Comparison of ENCODE assay signal across 10 mouse cellular contexts in the genomic region with DNA sequence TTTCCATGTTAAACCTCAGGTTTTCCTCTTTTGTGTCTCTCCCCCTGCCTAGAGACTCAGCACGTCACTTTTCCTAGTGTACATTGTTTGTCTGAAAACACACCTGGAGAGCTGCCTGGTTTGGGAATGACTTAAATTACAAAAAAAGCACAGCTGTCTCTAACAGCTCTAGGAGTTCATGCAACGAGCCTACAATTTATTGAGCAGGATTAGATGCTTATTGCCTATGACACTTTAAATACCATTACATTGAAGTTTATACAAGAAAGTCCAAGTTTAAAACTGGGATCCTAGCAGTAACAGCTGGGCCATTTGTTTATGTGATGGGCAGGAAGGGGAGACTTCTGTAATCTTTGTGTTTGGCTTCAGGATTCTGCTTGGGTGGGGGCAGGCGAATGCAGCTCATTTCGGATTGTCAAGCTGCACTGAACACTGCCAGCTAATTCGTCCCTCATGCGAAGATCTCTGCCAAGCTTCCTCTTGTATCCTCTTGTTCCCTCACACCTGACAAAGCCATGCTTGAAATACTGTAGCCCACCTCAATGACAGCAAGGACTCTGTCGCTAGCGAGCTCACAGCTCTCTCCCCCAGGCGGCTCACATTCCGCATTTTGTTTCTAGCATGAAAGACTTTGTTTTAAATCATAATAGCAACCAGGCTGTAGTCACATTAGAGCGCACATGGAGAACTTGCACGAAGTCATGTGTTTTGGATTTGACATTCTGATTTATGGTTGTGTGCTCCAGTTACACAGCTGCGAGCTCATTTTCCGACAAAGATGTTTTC.
A peak's percentile ranks its signal among the peaks of the same experiment; 100 is the strongest.
DNase-seq lines count a peak whose midpoint lies in the region; ATAC-seq lines count a peak whose summit lies in the region.
"Had no signal": no experiment of that assay in that cellular context is flagged by ENCODE, and none has a peak within 500 bp of the region (broad histone marks: within the 10 kb centered on the region; RNA-seq: fewer than 3 reads in every experiment).

No protein-coding gene starts in this region.

- H3K9me3 ChIP-seq in kidney, embryonic 15.5 days (replicated peaks): no peaks in the 10 kb centered on the region
- H3K9me3 ChIP-seq in embryonic facial prominence, embryonic 11.5 days (replicated peaks; ENCODE audit: control insufficient read depth, low read length): no peaks in the 10 kb centered on the region
- H3K9me3 ChIP-seq in intestine, embryonic 16.5 days (ENCODE audit: control insufficient read depth, low read length): no peaks in the 10 kb centered on the region
- no peaks in the 10 kb centered on the region for H3K9me3 ChIP-seq in neural tube, embryonic 15.5 days (replicated peaks)
- H3K9me3 ChIP-seq: midbrain, embryonic 13.5 days had no signal

- no peaks in the 10 kb centered on the region for H3K36me3 ChIP-seq in kidney, embryonic 15.5 days
- no peaks in the 10 kb centered on the region for H3K36me3 ChIP-seq in embryonic facial prominence, embryonic 11.5 days (replicated peaks; ENCODE audit: control insufficient read depth, insufficient read depth, low read depth, low read length)
- H3K36me3 ChIP-seq in intestine, embryonic 16.5 days (ENCODE audit: control insufficient read depth, insufficient read depth, low read length): no peaks in the 10 kb centered on the region
- no peaks in the 10 kb centered on the region for H3K36me3 ChIP-seq in neural tube, embryonic 15.5 days
- H3K36me3 ChIP-seq: midbrain, embryonic 13.5 days had no signal

- DNase-seq in kidney, adult 18-20 months: no peak
- DNase-seq in embryonic facial prominence, embryonic 11.5 days (ENCODE audit: low spot score): peak; percentile 93
- no peak for DNase-seq in right cerebral cortex, postnatal 14 days
- no peak for DNase-seq in left cerebral cortex, adult 9 months (ENCODE audit: low spot score in 2 of 2)
- DNase-seq: cerebellum, adult 8-10 months; heart, postnatal 14 days had no signal

- peak; percentile 64 for ATAC-seq in kidney, embryonic 15.5 days (replicated peaks; ENCODE audit: low FRiP score)
- peak; percentile 52; the same call in 1 of the 2 replicates for ATAC-seq in embryonic facial prominence, embryonic 11.5 days (replicated peaks; ENCODE audit: insufficient number of reproducible peaks, low FRiP score, low TSS enrichment, low read depth)
- no peak for ATAC-seq in intestine, embryonic 16.5 days
- ATAC-seq in neural tube, embryonic 15.5 days (ENCODE audit: low FRiP score): peak; percentile 47; the same call in 1 of the 2 replicates
- ATAC-seq: midbrain, embryonic 13.5 days had no signal

- peak overlapping the region; percentile 27; the same call in 1 of the 2 replicates for H3K4me2 ChIP-seq in kidney, embryonic 15.5 days
- H3K4me2 ChIP-seq in embryonic facial prominence, embryonic 11.5 days (ENCODE audit: low read depth, low read length): no peak overlapping the region
- H3K4me2 ChIP-seq in intestine, embryonic 16.5 days (ENCODE audit: low read depth, low read length): no peak overlapping the region
- H3K4me2 ChIP-seq in neural tube, embryonic 15.5 days: no peak overlapping the region
- H3K4me2 ChIP-seq: midbrain, embryonic 13.5 days had no signal

- H3K27ac ChIP-seq in kidney, embryonic 15.5 days: peak overlapping the region; percentile 52; the same call in 1 of the 2 replicates
- no peak overlapping the region for H3K27ac ChIP-seq in embryonic facial prominence, embryonic 11.5 days (replicated peaks; ENCODE audit: low read depth, low read length)
- H3K27ac ChIP-seq in intestine, embryonic 16.5 days (ENCODE audit: low read length): peak overlapping the region; percentile 62
- H3K27ac ChIP-seq in neural tube, embryonic 15.5 days (replicated peaks): 0 out of 2 replicates have a peak overlapping the region, but pooled peaks have one; percentile 33
- H3K27ac ChIP-seq: midbrain, embryonic 13.5 days had no signal

- no peak overlapping the region for H3K4me3 ChIP-seq in kidney, embryonic 15.5 days (replicated peaks)
- no peak overlapping the region for H3K4me3 ChIP-seq in embryonic facial prominence, embryonic 11.5 days (ENCODE audit: low read depth, low read length)
- no peak overlapping the region for H3K4me3 ChIP-seq in intestine, embryonic 16.5 days (ENCODE audit: low read length)
- no peak overlapping the region for H3K4me3 ChIP-seq in neural tube, embryonic 15.5 days (replicated peaks)
- H3K4me3 ChIP-seq: midbrain, embryonic 13.5 days had no signal

- no peaks in the 10 kb centered on the region for H3K27me3 ChIP-seq in kidney, embryonic 15.5 days
- H3K27me3 ChIP-seq in embryonic facial prominence, embryonic 11.5 days (ENCODE audit: control insufficient read depth, insufficient read depth, low read length): no peaks in the 10 kb centered on the region
- H3K27me3 ChIP-seq in intestine, embryonic 16.5 days (replicated peaks; ENCODE audit: control insufficient read depth, insufficient read depth, low read length): no peaks in the 10 kb centered on the region
- H3K27me3 ChIP-seq in neural tube, embryonic 15.5 days (replicated peaks): no peaks in the 10 kb centered on the region
- H3K27me3 ChIP-seq: midbrain, embryonic 13.5 days had no signal

- H3K4me1 ChIP-seq in kidney, embryonic 15.5 days: peaks cover 30% of the 10 kb centered on the region
- no peaks in the 10 kb centered on the region for H3K4me1 ChIP-seq in embryonic facial prominence, embryonic 11.5 days (ENCODE audit: control insufficient read depth, insufficient read depth, low read length)
- H3K4me1 ChIP-seq in intestine, embryonic 16.5 days (ENCODE audit: control insufficient read depth, insufficient read depth, low read length): peaks cover 32% of the 10 kb centered on the region
- H3K4me1 ChIP-seq in neural tube, embryonic 15.5 days: peaks cover 4% of the 10 kb centered on the region

- WGBS in kidney, embryonic 15.5 days: 17% methylated on average over 14 of the region's 14 CpGs
- WGBS in embryonic facial prominence, embryonic 11.5 days: 22% methylated on average over 14 of the region's 14 CpGs
- WGBS in intestine, embryonic 16.5 days: 45% methylated on average over 14 of the region's 14 CpGs
- 62% methylated on average over 14 of the region's 14 CpGs for WGBS in neural tube, embryonic 15.5 days

- no peak overlapping the region for H3K9ac ChIP-seq in kidney, embryonic 15.5 days
- H3K9ac ChIP-seq in embryonic facial prominence, embryonic 11.5 days (replicated peaks; ENCODE audit: low read length): no peak overlapping the region
- no peak overlapping the region for H3K9ac ChIP-seq in intestine, embryonic 16.5 days (ENCODE audit: low read depth, low read length)
- no peak overlapping the region for H3K9ac ChIP-seq in neural tube, embryonic 15.5 days (replicated peaks)
- H3K9ac ChIP-seq: midbrain, embryonic 13.5 days had no signal
